Mouse (Mus musculus) thymus, adult 2 months (tissue): Measurements from ENCODE around the gene Tomm40l.

Experiments used
- CTCF ChIP-seq: fragments of 200-500 bp; IDR thresholded peaks from 2 replicates; pipeline ENCODE4 v1.5.1; 2012; ENCODE audit warnings: mild to moderate bottlenecking, control low read depth, low read length, moderate library complexity, borderline replicate concordance; ENCODE audit not compliant: control insufficient read depth, poor library complexity, insufficient read depth; ENCODE audit errors: extremely low read depth
- POLR2A ChIP-seq: fragments of 200-500 bp; IDR thresholded peaks from 2 replicates; pipeline ENCODE4 v1.6.1; 2012; ENCODE audit warnings: mild to moderate bottlenecking, low read length, control low read depth, moderate library complexity; ENCODE audit not compliant: control insufficient read depth, poor library complexity, insufficient read depth; ENCODE audit errors: extremely low read depth

GRCm38 (mm10) chr1:171193911-171194830, 28.1 kb downstream of the Tomm40l start:
- TF ChIP-seq CTCF = no peak
- no peak for TF ChIP-seq POLR2A
